Mouse (Mus musculus): Measurements from ENCODE around the gene Fgr.

Gene Fgr

GRCm38 (mm10) chr4:132959679-132960045, 14.2 kb upstream of the Fgr start:
- no peak for DNase-seq

GRCm38 (mm10) chr4:132960313-132960712, 13.6 kb upstream of the Fgr start:
- no peak for DNase-seq

- no peak for DNase-seq
Observed at GRCm38 (mm10) chr4:132960864-132961639, 12.8 kb upstream of the Fgr start.

- DNase-seq: no peak
Observed at GRCm38 (mm10) chr4:132961866-132962265, 12.0 kb upstream of the Fgr start.

GRCm38 (mm10) chr4:132962628-132963027, 11.3 kb upstream of the Fgr start:
- no peak for DNase-seq

- no peak for DNase-seq
Observed at GRCm38 (mm10) chr4:132963436-132963835, 10.5 kb upstream of the Fgr start.

GRCm38 (mm10) chr4:132964064-132964463, 9.8 kb upstream of the Fgr start:
- no peak for DNase-seq

GRCm38 (mm10) chr4:132964473-132964872, 9.4 kb upstream of the Fgr start:
- no peak for DNase-seq

- DNase-seq: no peak
Observed at GRCm38 (mm10) chr4:132968105-132968938, 5.6 kb upstream of the Fgr start.

GRCm38 (mm10) chr4:132971601-132972000, 2.3 kb upstream of the Fgr start:
- peak; percentile 40 for DNase-seq

GRCm38 (mm10) chr4:132972101-132972500, 1.8 kb upstream of the Fgr start:
- DNase-seq: peak; percentile 63

GRCm38 (mm10) chr4:132972556-132972955, 1.3 kb upstream of the Fgr start:
- peak; percentile 25 for DNase-seq

GRCm38 (mm10) chr4:132973186-132973585, 709 bp upstream of the Fgr start:
- no peak for DNase-seq

- DNase-seq: no peak
Observed at GRCm38 (mm10) chr4:132974904-132975303, 1.0 kb downstream of the Fgr start.

GRCm38 (mm10) chr4:132975791-132976190, 1.9 kb downstream of the Fgr start:
- DNase-seq: peak; percentile 56

- DNase-seq: peak; percentile 60
Observed at GRCm38 (mm10) chr4:132976729-132977128, 2.8 kb downstream of the Fgr start.

- peak; percentile 76 for DNase-seq
Observed at GRCm38 (mm10) chr4:132977597-132977996, 3.7 kb downstream of the Fgr start.

GRCm38 (mm10) chr4:132979186-132979585, 5.3 kb downstream of the Fgr start:
- no peak for DNase-seq

GRCm38 (mm10) chr4:132981621-132982020, 7.7 kb downstream of the Fgr start:
- DNase-seq: peak; percentile 59

- DNase-seq: no peak
Observed at GRCm38 (mm10) chr4:132982999-132983398, 9.1 kb downstream of the Fgr start.

- DNase-seq: peak; percentile 47
Observed at GRCm38 (mm10) chr4:132983664-132984512, 10.0 kb downstream of the Fgr start.

- no peak for DNase-seq
Observed at GRCm38 (mm10) chr4:132988581-132989355, 14.9 kb downstream of the Fgr start.

All from thymus, postnatal 4 days (tissue).